Mouse (Mus musculus) forebrain, embryonic 14.5 days (tissue): ENCODE measurements around the gene Tmed4. TPM values are rescaled to one million over a fixed set of nuclear protein-coding genes. Genes with fewer than 3 reads are reported as not detected.
A peak's percentile ranks its signal among the peaks of the same experiment; 100 is the strongest.

Experiments
- ATAC-seq: fragments of 200-750 bp; cut with Nextera tagmentation; 2 replicates; pipeline ENCODE4 v1.8.0; 2017; ENCODE audit warnings: mild to moderate bottlenecking, moderate library complexity
- DNase-seq: peaks from one replicate; pipeline ENCODE4 v3.0.0-alpha.2; 2015; ENCODE audit warnings: low spot score
- H3K27ac ChIP-seq: fragments of 300-500 bp; sonication (generic); 2 replicates; pipeline ENCODE4 v1.5.1; 2014; ENCODE audit warnings: low read depth, mild to moderate bottlenecking, control low read depth, low read length, moderate library complexity
- H3K27me3 ChIP-seq: fragments of 300-500 bp; sonication (generic); replicated peaks from 2 replicates; pipeline ENCODE4 v1.6.1; 2014; ENCODE audit warnings: low read length, control low read depth, mixed read lengths; ENCODE audit not compliant: control insufficient read depth, insufficient read depth
- H3K36me3 ChIP-seq: fragments of 300-500 bp; sonication (generic); 2 replicates; pipeline ENCODE4 v1.6.1; 2014; ENCODE audit warnings: low read length, control low read depth; ENCODE audit not compliant: control insufficient read depth, insufficient read depth
- H3K4me1 ChIP-seq: fragments of 300-500 bp; sonication (generic); 2 replicates; pipeline ENCODE4 v1.6.1; 2014; ENCODE audit warnings: antibody characterized with exemption, low read length, control low read depth; ENCODE audit not compliant: control insufficient read depth, insufficient read depth
- H3K4me2 ChIP-seq: fragments of 300-500 bp; sonication (generic); 2 replicates; pipeline ENCODE4 v1.6.1; 2014; ENCODE audit warnings: mild to moderate bottlenecking, control low read depth, low read length
- H3K4me3 ChIP-seq: fragments of 300-500 bp; sonication (generic); 2 replicates; pipeline ENCODE4 v1.5.1; 2014; ENCODE audit warnings: low read depth, low read length, control low read depth
- H3K9ac ChIP-seq: fragments of 300-500 bp; sonication (generic); 2 replicates; pipeline ENCODE4 v1.6.1; 2014; ENCODE audit warnings: mild to moderate bottlenecking, low read length, control low read depth, moderate library complexity
- H3K9me3 ChIP-seq: fragments of 300-500 bp; sonication (generic); replicated peaks from 2 replicates; pipeline ENCODE4 v1.6.1; 2016; ENCODE audit warnings: low read length, control low read depth, mixed read lengths; ENCODE audit not compliant: control insufficient read depth
- WGBS: fragments of 180-500 bp; shearing (Covaris S2); extraction: QIAGEN DNeasy Blood & Tissue Kit; methylation state at CpG from one replicate; pipeline ENCODE4 v1.1.7; 2014; 5-methylcytosine and 5-hydroxymethylcytosine counted together
- polyA plus RNA-seq: library from polyadenylated mRNA; unstranded; fragments of >200 nt; fragmentation: Nextera tagmentation; extraction: Ambion mirVana; gene quantifications from 2 replicates; pipeline ENCODE4 v1.2.1, GENCODE M21; 2014

The Tmed4 gene
- polyA plus RNA-seq, 1 experiment from 2014 or later, result 171 TPM

GRCm38 (mm10) chr11:6290883-6291282 lies 16.2 kb upstream of the Tmed4 start:
- Histone ChIP-seq H3K9me3 (no peaks in the 10 kb centered on the region), H3K27ac (no peak overlapping the region), H3K27me3 (no peaks in the 10 kb centered on the region), H3K4me1 (peaks cover 4% of the 10 kb centered on the region; the same call in 1 of the 2 replicates), H3K36me3 (no peaks in the 10 kb centered on the region), H3K4me2 (peak overlapping the region; percentile 61), H3K4me3 (peak overlapping the region; percentile 76), H3K9ac (peak overlapping the region; percentile 75; the same call in 1 of the 2 replicates)
- WGBS, result 33% methylated on average over 3 of the region's 3 CpGs
- no peak for DNase-seq
- no peak for ATAC-seq

- no peak for ATAC-seq
- DNase-seq, result no peak
- no peaks in the 10 kb centered on the region for H3K36me3 ChIP-seq
- no peak overlapping the region for H3K4me3 ChIP-seq
- no peak overlapping the region for H3K9ac ChIP-seq
- H3K27me3 ChIP-seq, result no peaks in the 10 kb centered on the region
- H3K27ac ChIP-seq, result no peak overlapping the region
- WGBS, result 94% methylated on average over 3 of the region's 3 CpGs
- no peak overlapping the region for H3K4me2 ChIP-seq
- peaks cover 4% of the 10 kb centered on the region; the same call in 1 of the 2 replicates for H3K4me1 ChIP-seq
- H3K9me3 ChIP-seq, result no peaks in the 10 kb centered on the region
Observed at GRCm38 (mm10) chr11:6290138-6290537, 15.5 kb upstream of the Tmed4 start.

- no peak overlapping the region for H3K9ac ChIP-seq
- WGBS, result 82% methylated on average over 3 of the region's 3 CpGs
- no peak for ATAC-seq
- H3K9me3 ChIP-seq, result no peaks in the 10 kb centered on the region
- no peak for DNase-seq
- no peaks in the 10 kb centered on the region for H3K27me3 ChIP-seq
- no peak overlapping the region for H3K4me3 ChIP-seq
- H3K27ac ChIP-seq, result no peak overlapping the region
- H3K4me2 ChIP-seq, result no peak overlapping the region
- no peaks in the 10 kb centered on the region for H3K36me3 ChIP-seq
- no peaks in the 10 kb centered on the region for H3K4me1 ChIP-seq
Observed at GRCm38 (mm10) chr11:6282940-6283339, 8.3 kb upstream of the Tmed4 start.

GRCm38 (mm10) chr11:6276466-6276865 lies 1.8 kb upstream of the Tmed4 start:
- WGBS, result 82% methylated on average over 3 of the region's 3 CpGs
- no peak for DNase-seq

GRCm38 (mm10) chr11:6275094-6275484 lies 419 bp upstream of the Tmed4 start:
- H3K27ac ChIP-seq, result peak overlapping the region; percentile 86
- no peak for DNase-seq
- H3K4me3 ChIP-seq, result peak overlapping the region; percentile 74
- no peaks in the 10 kb centered on the region for H3K27me3 ChIP-seq
- ATAC-seq, result peak; percentile 32; the same call in 1 of the 2 replicates
- peak overlapping the region; percentile 97 for H3K4me2 ChIP-seq
- H3K36me3 ChIP-seq, result peaks cover 26% of the 10 kb centered on the region
- peaks cover 20% of the 10 kb centered on the region for H3K4me1 ChIP-seq
- peak overlapping the region; percentile 87 for H3K9ac ChIP-seq
- 23% methylated on average over 7 of the region's 7 CpGs for WGBS
- H3K9me3 ChIP-seq, result no peaks in the 10 kb centered on the region

More at GRCm38 (mm10) chr11:6276466-6276865, 1.8 kb upstream of the Tmed4 start:
- peaks cover 13% of the 10 kb centered on the region for H3K36me3 ChIP-seq
- H3K4me3 ChIP-seq, result no peak overlapping the region
- no peak overlapping the region for H3K9ac ChIP-seq
- H3K4me2 ChIP-seq, result no peak overlapping the region
- no peaks in the 10 kb centered on the region for H3K9me3 ChIP-seq
- peaks cover 20% of the 10 kb centered on the region for H3K4me1 ChIP-seq
- no peak for ATAC-seq
- H3K27ac ChIP-seq, result no peak overlapping the region
- no peaks in the 10 kb centered on the region for H3K27me3 ChIP-seq

GRCm38 (mm10) chr11:6273607-6274006 lies 1.1 kb downstream of the Tmed4 start:
- Histone ChIP-seq H3K4me1 (peaks cover 20% of the 10 kb centered on the region), H3K36me3 (peaks cover 31% of the 10 kb centered on the region), H3K9me3 (no peaks in the 10 kb centered on the region), H3K4me2 (peak overlapping the region; percentile 97), H3K27me3 (no peaks in the 10 kb centered on the region), H3K9ac (peak overlapping the region; percentile 87), H3K27ac (no peak overlapping the region), H3K4me3 (peak overlapping the region; percentile 74)
- no peak for ATAC-seq
- no peak for DNase-seq
- WGBS, result 65% methylated on average over 11 of the region's 11 CpGs

- peak; percentile 98 for ATAC-seq
- Histone ChIP-seq H3K4me1 (peaks cover 11% of the 10 kb centered on the region), H3K9ac (peak within 1 kb of the TSS; percentile 86), H3K27me3 (no peaks in the 10 kb centered on the region), H3K4me2 (peak within 1 kb of the TSS; percentile 89), H3K36me3 (peaks cover 65% of the 10 kb centered on the region), H3K27ac (peak within 1 kb of the TSS; percentile 90), H3K4me3 (peak within 1 kb of the TSS; percentile 94), H3K9me3 (no peaks in the 10 kb centered on the region)
- WGBS, result 2% methylated on average over 50 of the region's 50 CpGs
- peak; percentile 98 for DNase-seq
Observed at GRCm38 (mm10) chr11:6267320-6268254, 7.1 kb downstream of the Tmed4 start, which contains the start of gene Ddx56. Gene Ddx56 (minus strand): TSS chr11:6267772.

GRCm38 (mm10) chr11:6266621-6267020 lies 8.0 kb downstream of the Tmed4 start:
- Histone ChIP-seq H3K36me3 (peaks cover 63% of the 10 kb centered on the region), H3K9me3 (no peaks in the 10 kb centered on the region), H3K4me2 (peak overlapping the region; percentile 89), H3K27me3 (no peaks in the 10 kb centered on the region), H3K4me1 (peaks cover 7% of the 10 kb centered on the region), H3K27ac (no peak overlapping the region), H3K9ac (peak overlapping the region; percentile 86), H3K4me3 (peak overlapping the region; percentile 94)
- WGBS, result 74% methylated on average over 9 of the region's 9 CpGs
- DNase-seq (no peak), ATAC-seq (no peak)
